Mouse (Mus musculus) E14TG2a.4 (cell line): ENCODE measurements around the gene Hoxd13.

Source experiments
- H3K27me3 ChIP-seq: 2 replicates; pipeline ENCODE4 v1.6.1; 2014; ENCODE audit warnings: low read length, control low read depth; ENCODE audit not compliant: insufficient read depth
- H3K36me3 ChIP-seq: 2 replicates; pipeline ENCODE4 v1.6.1; 2014; ENCODE audit warnings: low read length, control low read depth; ENCODE audit not compliant: insufficient read depth
- H3K4me1 ChIP-seq: replicated peaks from 2 replicates; pipeline ENCODE4 v1.6.1; 2014; ENCODE audit warnings: low read depth, low read length, control low read depth
- H3K4me3 ChIP-seq: replicated peaks from 2 replicates; pipeline ENCODE4 v1.5.1; 2014; ENCODE audit warnings: mild to moderate bottlenecking, low read length
- H3K9me3 ChIP-seq: 2 replicates; pipeline ENCODE4 v1.6.1; 2014; ENCODE audit warnings: low read length, control low read depth
- CTCF ChIP-seq: conservative IDR thresholded peaks from 2 replicates; pipeline ENCODE4 v1.5.1; 2014; ENCODE audit warnings: low read length
- NANOG ChIP-seq: IDR thresholded peaks from 2 replicates; pipeline ENCODE4 v1.6.1; 2014; ENCODE audit warnings: borderline replicate concordance, low read length, mixed read lengths
- POU5F1 ChIP-seq: IDR thresholded peaks from 2 replicates; pipeline ENCODE4 v1.6.1; 2014; ENCODE audit warnings: low read length, borderline replicate concordance

The Hoxd13 gene

GRCm38 (mm10) chr2:74676376-74677052 lies 8.4 kb downstream of the Hoxd13 start:
- peaks cover 58% of the 10 kb centered on the region for H3K4me1 ChIP-seq
- TF ChIP-seq NANOG, result no peak
- TF ChIP-seq POU5F1, result no peak
- TF ChIP-seq CTCF, result no peak

GRCm38 (mm10) chr2:74677106-74677505 lies 9.0 kb downstream of the Hoxd13 start:
- H3K27me3 ChIP-seq, result peaks cover 99% of the 10 kb centered on the region
- TF ChIP-seq POU5F1 (no peak), NANOG (no peak), CTCF (no peak)
- H3K36me3 ChIP-seq, result no peaks in the 10 kb centered on the region
- H3K4me3 ChIP-seq, result no peak overlapping the region
- H3K9me3 ChIP-seq, result peaks cover 17% of the 10 kb centered on the region
- peaks cover 55% of the 10 kb centered on the region for H3K4me1 ChIP-seq

More at GRCm38 (mm10) chr2:74676376-74677052, 8.4 kb downstream of the Hoxd13 start:
- Histone ChIP-seq H3K36me3 (no peaks in the 10 kb centered on the region), H3K27me3 (peaks cover 99% of the 10 kb centered on the region), H3K4me3 (no peak overlapping the region), H3K9me3 (peaks cover 17% of the 10 kb centered on the region)

- peak within 1 kb of the TSS; percentile 6; the same call in 1 of the 2 replicates for H3K4me3 ChIP-seq
- H3K27me3 ChIP-seq, result peaks cover 98% of the 10 kb centered on the region
- H3K4me1 ChIP-seq, result peaks cover 54% of the 10 kb centered on the region
- peaks cover 7% of the 10 kb centered on the region for H3K9me3 ChIP-seq
- no peak for TF ChIP-seq NANOG
- no peak for TF ChIP-seq POU5F1
- TF ChIP-seq CTCF, result no peak
- no peaks in the 10 kb centered on the region for H3K36me3 ChIP-seq
These were observed 10.9 kb downstream of the Hoxd13 start, which contains the start of gene Hoxd11 for GRCm38 (mm10) chr2:74678891-74679595. TSS of gene Hoxd11 (plus strand) at chr2:74679557.

GRCm38 (mm10) chr2:74679596-74679971 lies 11.5 kb downstream of the Hoxd13 start:
- peaks cover 98% of the 10 kb centered on the region for H3K27me3 ChIP-seq
- peaks cover 1% of the 10 kb centered on the region; the same call in 1 of the 2 replicates for H3K9me3 ChIP-seq
- peak overlapping the region; percentile 6; the same call in 1 of the 2 replicates for H3K4me3 ChIP-seq
- H3K36me3 ChIP-seq, result no peaks in the 10 kb centered on the region
- no peak; the same call in 1 of the 2 replicates for TF ChIP-seq POU5F1
- TF ChIP-seq NANOG, result no peak
- TF ChIP-seq CTCF, result no peak
- H3K4me1 ChIP-seq, result peaks cover 58% of the 10 kb centered on the region

- H3K4me3 ChIP-seq, result peak overlapping the region; percentile 6; the same call in 1 of the 2 replicates
- TF ChIP-seq CTCF (no peak), NANOG (no peak), POU5F1 (no peak)
- peaks cover 55% of the 10 kb centered on the region for H3K4me1 ChIP-seq
These were observed 11.9 kb downstream of the Hoxd13 start for GRCm38 (mm10) chr2:74679980-74680379.

GRCm38 (mm10) chr2:74680561-74681398 lies 12.7 kb downstream of the Hoxd13 start:
- TF ChIP-seq POU5F1 (no peak), CTCF (no peak), NANOG (no peak)

More at GRCm38 (mm10) chr2:74679980-74680379, 11.9 kb downstream of the Hoxd13 start:
- no peaks in the 10 kb centered on the region for H3K9me3 ChIP-seq
- no peaks in the 10 kb centered on the region for H3K36me3 ChIP-seq
- H3K27me3 ChIP-seq, result peaks cover 98% of the 10 kb centered on the region

GRCm38 (mm10) chr2:74681594-74682531 lies 13.8 kb downstream of the Hoxd13 start:
- Histone ChIP-seq H3K4me3 (peak overlapping the region; percentile 69), H3K9me3 (no peaks in the 10 kb centered on the region), H3K4me1 (peaks cover 47% of the 10 kb centered on the region), H3K27me3 (peaks cover 92% of the 10 kb centered on the region), H3K36me3 (no peaks in the 10 kb centered on the region)
- TF ChIP-seq POU5F1 (peak; percentile 49; the same call in 1 of the 2 replicates), CTCF (no peak), NANOG (no peak)

More at GRCm38 (mm10) chr2:74680561-74681398, 12.7 kb downstream of the Hoxd13 start:
- no peaks in the 10 kb centered on the region for H3K36me3 ChIP-seq
- no peaks in the 10 kb centered on the region for H3K9me3 ChIP-seq
- no peak overlapping the region; the same call in 1 of the 2 replicates for H3K4me3 ChIP-seq
- H3K27me3 ChIP-seq, result peaks cover 96% of the 10 kb centered on the region
- peaks cover 47% of the 10 kb centered on the region for H3K4me1 ChIP-seq
